Mouse (Mus musculus) spleen, adult 2 months (tissue): Measurements from ENCODE around the gene Meis2. TPM values are rescaled to one million over a fixed set of nuclear protein-coding genes. Genes with fewer than 3 reads are reported as not detected.

Source experiments
- DNase-seq, 2 experiments: peaks; one replicate each; pipeline versions ENCODE4 v3.0.0 to v3.0.0-alpha.2; 2012 to 2021; ENCODE audit warnings: low spot score in 2 of 2, low read depth in 1 of 2
- H3K27ac ChIP-seq: fragments of 200-500 bp; 2 replicates; pipeline ENCODE4 v1.5.1; 2012; ENCODE audit warnings: low read length, inconsistent platforms; ENCODE audit not compliant: insufficient read depth
- H3K27me3 ChIP-seq: fragments of 200-500 bp; 2 replicates; pipeline ENCODE4 v1.6.1; 2012; ENCODE audit warnings: mild to moderate bottlenecking, moderate library complexity, low read length, inconsistent platforms; ENCODE audit not compliant: control insufficient read depth, insufficient read depth
- H3K36me3 ChIP-seq: fragments of 200-500 bp; 2 replicates; pipeline ENCODE4 v1.6.1; 2012; ENCODE audit warnings: mild to moderate bottlenecking, low read length, inconsistent platforms; ENCODE audit not compliant: control insufficient read depth, insufficient read depth
- H3K4me1 ChIP-seq: fragments of 200-500 bp; 2 replicates; pipeline ENCODE4 v1.6.1; 2011; ENCODE audit warnings: inconsistent platforms; ENCODE audit not compliant: control insufficient read depth, insufficient read depth, insufficient read length
- H3K4me3 ChIP-seq: fragments of 200-500 bp; 2 replicates; pipeline ENCODE4 v1.5.1; 2011; ENCODE audit warnings: mild to moderate bottlenecking, inconsistent platforms; ENCODE audit not compliant: insufficient read depth, insufficient read length; ENCODE audit errors: extremely low read depth
- CTCF ChIP-seq: fragments of 200-500 bp; IDR thresholded peaks from 2 replicates; pipeline ENCODE4 v1.5.1; 2011; ENCODE audit warnings: mild to moderate bottlenecking, inconsistent platforms; ENCODE audit not compliant: insufficient read depth, insufficient read length, insufficient replicate concordance; ENCODE audit errors: extremely low read depth
- POLR2A ChIP-seq: fragments of 200-500 bp; IDR thresholded peaks from 2 replicates; pipeline ENCODE4 v1.6.1; 2011; ENCODE audit warnings: low read depth, low read length, inconsistent platforms
- WGBS: fragments of 180-500 bp; shearing (Covaris S2); methylation state at CpG from one replicate; pipeline ENCODE4 v1.1.7; 2018; 5-methylcytosine and 5-hydroxymethylcytosine counted together
- polyA plus RNA-seq: library from polyadenylated mRNA; depleted of rRNA; stranded (reverse); fragments of >200 nt; gene quantifications from 2 replicates; pipeline ENCODE4 v1.2.3, GENCODE M21; 2012

Meis2 gene
- polyA plus RNA-seq, 1 experiment, result 3.2 TPM

GRCm38 (mm10) chr2:116019959-116020358 is 45.7 kb downstream of the Meis2 start:
- no peaks in the 10 kb centered on the region for H3K36me3 ChIP-seq
- WGBS, result 73% methylated on average over 9 of the region's 9 CpGs
- H3K27me3 ChIP-seq, result no peaks in the 10 kb centered on the region
- TF ChIP-seq CTCF (no peak), POLR2A (no peak)
- no peak overlapping the region for H3K4me3 ChIP-seq
- DNase-seq, result no peak
- no peaks in the 10 kb centered on the region for H3K4me1 ChIP-seq
- no peak overlapping the region for H3K27ac ChIP-seq

GRCm38 (mm10) chr2:116019466-116019794 is 46.2 kb downstream of the Meis2 start:
- H3K4me1 ChIP-seq, result no peaks in the 10 kb centered on the region
- H3K4me3 ChIP-seq, result no peak overlapping the region
- H3K27me3 ChIP-seq, result no peaks in the 10 kb centered on the region
- no peak for DNase-seq
- H3K27ac ChIP-seq, result no peak overlapping the region
- TF ChIP-seq POLR2A (no peak), CTCF (no peak)
- whole genome bisulfite sequencing, result 89% methylated on average over 6 of the region's 6 CpGs
- H3K36me3 ChIP-seq, result no peaks in the 10 kb centered on the region

- Histone ChIP-seq H3K4me3 (no peak overlapping the region), H3K27ac (no peak overlapping the region), H3K27me3 (no peaks in the 10 kb centered on the region), H3K36me3 (no peaks in the 10 kb centered on the region), H3K4me1 (no peaks in the 10 kb centered on the region)
- TF ChIP-seq CTCF (no peak), POLR2A (no peak)
- 83% methylated on average over 10 of the region's 10 CpGs for WGBS
- no peak for DNase-seq
Observed at GRCm38 (mm10) chr2:116018781-116019465, 46.7 kb downstream of the Meis2 start.

GRCm38 (mm10) chr2:116015520-116015919 is 50.1 kb downstream of the Meis2 start:
- Histone ChIP-seq H3K27ac (no peak overlapping the region), H3K4me1 (no peaks in the 10 kb centered on the region), H3K4me3 (no peak overlapping the region), H3K27me3 (no peaks in the 10 kb centered on the region), H3K36me3 (no peaks in the 10 kb centered on the region)
- no peak for DNase-seq
- WGBS, result 87% methylated on average over 10 of the region's 10 CpGs
- TF ChIP-seq CTCF (no peak), POLR2A (no peak)

GRCm38 (mm10) chr2:116010469-116010868 is 55.2 kb downstream of the Meis2 start:
- H3K4me3 ChIP-seq, result no peak overlapping the region
- no peak for DNase-seq
- H3K4me1 ChIP-seq, result no peaks in the 10 kb centered on the region
- no peak overlapping the region for H3K27ac ChIP-seq
- TF ChIP-seq POLR2A (no peak), CTCF (no peak)
- H3K36me3 ChIP-seq, result no peaks in the 10 kb centered on the region
- no peaks in the 10 kb centered on the region for H3K27me3 ChIP-seq
- WGBS, result 62% methylated on average over 6 of the region's 6 CpGs

- H3K4me1 ChIP-seq, result no peaks in the 10 kb centered on the region
- no peak overlapping the region for H3K4me3 ChIP-seq
- DNase-seq, result no peak
- no peaks in the 10 kb centered on the region for H3K27me3 ChIP-seq
- no peak for TF ChIP-seq CTCF
- TF ChIP-seq POLR2A, result no peak
- no peaks in the 10 kb centered on the region for H3K36me3 ChIP-seq
- 94% methylated on average over 3 of the region's 3 CpGs for WGBS
- H3K27ac ChIP-seq, result no peak overlapping the region
Observed at GRCm38 (mm10) chr2:116010061-116010460, 55.6 kb downstream of the Meis2 start.

- no peaks in the 10 kb centered on the region for H3K36me3 ChIP-seq
- no peaks in the 10 kb centered on the region for H3K4me1 ChIP-seq
- TF ChIP-seq CTCF, result no peak
- TF ChIP-seq POLR2A, result no peak
- DNase-seq, result no peak
- no peak overlapping the region for H3K4me3 ChIP-seq
- no peaks in the 10 kb centered on the region for H3K27me3 ChIP-seq
- H3K27ac ChIP-seq, result no peak overlapping the region
- WGBS, result 52% methylated on average over 20 of the region's 20 CpGs
Observed at GRCm38 (mm10) chr2:116009097-116009970, 56.3 kb downstream of the Meis2 start.
